Mouse (Mus musculus) liver, embryonic 15.5 days (tissue): ENCODE data around the gene Zp2. TPM values are rescaled to one million over a fixed set of nuclear protein-coding genes. Genes with fewer than 3 reads are reported as not detected.
A peak's percentile ranks its signal among the peaks of the same experiment; 100 is the strongest.

ENCODE experiments used
- ATAC-seq: fragments of 200-750 bp; cut with Nextera tagmentation; 2 replicates; pipeline ENCODE4 v1.8.0; 2017; ENCODE audit warnings: moderate number of reproducible peaks, mild to moderate bottlenecking, moderate library complexity; ENCODE audit not compliant: insufficient read depth
- H3K27ac ChIP-seq: fragments of 300-500 bp; sonication (generic); replicated peaks from 2 replicates; pipeline ENCODE4 v1.5.1; 2015; ENCODE audit warnings: mild to moderate bottlenecking, inconsistent platforms
- H3K27me3 ChIP-seq: fragments of 300-500 bp; sonication (generic); 2 replicates; pipeline ENCODE4 v1.6.1; 2015; ENCODE audit warnings: mild to moderate bottlenecking, inconsistent platforms
- H3K36me3 ChIP-seq: fragments of 300-500 bp; sonication (generic); replicated peaks from 2 replicates; pipeline ENCODE4 v1.6.1; 2015; ENCODE audit warnings: moderate library complexity, mild to moderate bottlenecking, inconsistent platforms
- H3K4me1 ChIP-seq: fragments of 300-500 bp; sonication (generic); replicated peaks from 2 replicates; pipeline ENCODE4 v1.6.1; 2015; ENCODE audit warnings: inconsistent platforms
- H3K4me2 ChIP-seq: fragments of 300-500 bp; sonication (generic); 2 replicates; pipeline ENCODE4 v1.6.1; 2015; ENCODE audit warnings: moderate library complexity, mild to moderate bottlenecking, inconsistent platforms
- H3K4me3 ChIP-seq: fragments of 300-500 bp; sonication (generic); replicated peaks from 2 replicates; pipeline ENCODE4 v1.5.1; 2015; ENCODE audit warnings: mild to moderate bottlenecking, inconsistent platforms
- H3K9ac ChIP-seq: fragments of 300-500 bp; sonication (generic); 2 replicates; pipeline ENCODE4 v1.6.1; 2015; ENCODE audit warnings: moderate library complexity, mild to moderate bottlenecking, inconsistent platforms
- H3K9me3 ChIP-seq: fragments of 300-500 bp; sonication (generic); replicated peaks from 2 replicates; pipeline ENCODE4 v1.6.1; 2016; ENCODE audit warnings: inconsistent platforms
- WGBS: fragments of 180-500 bp; shearing (Covaris S2); methylation state at CpG from one replicate; pipeline ENCODE4 v1.1.7; 2015; ENCODE audit warnings: mixed read lengths; ENCODE audit not compliant: insufficient replicate concordance; 5-methylcytosine and 5-hydroxymethylcytosine counted together
- polyA plus RNA-seq: library from polyadenylated mRNA; unstranded; fragments of >200 nt; fragmentation: Nextera tagmentation; extraction: Ambion mirVana; gene quantifications from 2 replicates; pipeline ENCODE4 v1.2.1, GENCODE M21; 2015

Zp2 gene
- polyA plus RNA-seq, 1 experiment from 2014 or later: not detected

- WGBS: 73% methylated on average over 4 of the region's 4 CpGs
These were observed 16.1 kb downstream of the Zp2 start for GRCm38 (mm10) chr7:120128951-120129350.

GRCm38 (mm10) chr7:120127686-120128059, 17.4 kb downstream of the Zp2 start:
- H3K9me3 ChIP-seq: no peaks in the 10 kb centered on the region
- no peak overlapping the region for H3K27ac ChIP-seq
- H3K36me3 ChIP-seq: no peaks in the 10 kb centered on the region
- no peaks in the 10 kb centered on the region for H3K27me3 ChIP-seq
- H3K9ac ChIP-seq: no peak overlapping the region
- no peak overlapping the region for H3K4me2 ChIP-seq
- H3K4me3 ChIP-seq: no peak overlapping the region
- WGBS: 42% methylated on average over 4 of the region's 4 CpGs
- 0 out of 2 replicates have a peak, but pooled peaks cover 3% of the 10 kb centered on the region for H3K4me1 ChIP-seq
- ATAC-seq: no peak

More at GRCm38 (mm10) chr7:120128951-120129350, 16.1 kb downstream of the Zp2 start:
- Histone ChIP-seq H3K4me1 (0 out of 2 replicates have a peak, but pooled peaks cover 3% of the 10 kb centered on the region), H3K4me3 (no peak overlapping the region), H3K9ac (no peak overlapping the region), H3K4me2 (no peak overlapping the region), H3K27me3 (no peaks in the 10 kb centered on the region), H3K9me3 (no peaks in the 10 kb centered on the region), H3K27ac (no peak overlapping the region), H3K36me3 (no peaks in the 10 kb centered on the region)
- ATAC-seq: no peak

- H3K9me3 ChIP-seq: no peaks in the 10 kb centered on the region
- WGBS: 33% methylated on average over 5 of the region's 5 CpGs
- no peak overlapping the region for H3K4me3 ChIP-seq
- H3K4me1 ChIP-seq: 0 out of 2 replicates have a peak, but pooled peaks cover 3% of the 10 kb centered on the region
- no peak for ATAC-seq
- no peaks in the 10 kb centered on the region for H3K36me3 ChIP-seq
- no peak overlapping the region for H3K27ac ChIP-seq
- H3K9ac ChIP-seq: no peak overlapping the region
- no peak overlapping the region for H3K4me2 ChIP-seq
- H3K27me3 ChIP-seq: no peaks in the 10 kb centered on the region
These were observed 18.0 kb downstream of the Zp2 start for GRCm38 (mm10) chr7:120126976-120127685.

GRCm38 (mm10) chr7:120124844-120125243, 20.2 kb downstream of the Zp2 start:
- WGBS: 2% methylated on average over 3 of the region's 3 CpGs
- no peak overlapping the region for H3K9ac ChIP-seq
- no peaks in the 10 kb centered on the region for H3K9me3 ChIP-seq
- H3K4me3 ChIP-seq: no peak overlapping the region
- H3K27me3 ChIP-seq: no peaks in the 10 kb centered on the region
- no peak overlapping the region for H3K27ac ChIP-seq
- no peaks in the 10 kb centered on the region for H3K36me3 ChIP-seq
- no peak overlapping the region for H3K4me2 ChIP-seq
- ATAC-seq: no peak
- 0 out of 2 replicates have a peak, but pooled peaks cover 3% of the 10 kb centered on the region for H3K4me1 ChIP-seq

- H3K27me3 ChIP-seq: no peaks in the 10 kb centered on the region
- no peaks in the 10 kb centered on the region for H3K36me3 ChIP-seq
- WGBS: 71% methylated on average over 4 of the region's 4 CpGs
- no peaks in the 10 kb centered on the region for H3K9me3 ChIP-seq
- H3K27ac ChIP-seq: no peak overlapping the region
- H3K4me3 ChIP-seq: no peak overlapping the region
- H3K4me2 ChIP-seq: no peak overlapping the region
- ATAC-seq: no peak
- H3K9ac ChIP-seq: no peak overlapping the region
- H3K4me1 ChIP-seq: 0 out of 2 replicates have a peak, but pooled peaks cover 3% of the 10 kb centered on the region
These were observed 21.3 kb downstream of the Zp2 start for GRCm38 (mm10) chr7:120123776-120124175.

- no peak overlapping the region for H3K27ac ChIP-seq
- H3K27me3 ChIP-seq: no peaks in the 10 kb centered on the region
- H3K4me3 ChIP-seq: no peak overlapping the region
- no peaks in the 10 kb centered on the region for H3K9me3 ChIP-seq
- ATAC-seq: no peak
- H3K9ac ChIP-seq: no peak overlapping the region
- no peaks in the 10 kb centered on the region for H3K4me1 ChIP-seq
- H3K36me3 ChIP-seq: no peaks in the 10 kb centered on the region
- H3K4me2 ChIP-seq: no peak overlapping the region
- WGBS: 46% methylated on average over 6 of the region's 6 CpGs
These were observed 27.6 kb downstream of the Zp2 start for GRCm38 (mm10) chr7:120117529-120117928.

- no peak overlapping the region for H3K27ac ChIP-seq
- no peaks in the 10 kb centered on the region for H3K27me3 ChIP-seq
- no peak overlapping the region for H3K4me2 ChIP-seq
- 73% methylated on average over 5 of the region's 5 CpGs for WGBS
- H3K4me3 ChIP-seq: no peak overlapping the region
- H3K36me3 ChIP-seq: no peaks in the 10 kb centered on the region
- H3K9ac ChIP-seq: no peak overlapping the region
- H3K9me3 ChIP-seq: no peaks in the 10 kb centered on the region
- ATAC-seq: no peak
- no peaks in the 10 kb centered on the region for H3K4me1 ChIP-seq
These were observed 28.1 kb downstream of the Zp2 start for GRCm38 (mm10) chr7:120116976-120117375.

GRCm38 (mm10) chr7:120109676-120110075, 35.4 kb downstream of the Zp2 start:
- Histone ChIP-seq H3K4me3 (no peak overlapping the region), H3K36me3 (no peaks in the 10 kb centered on the region), H3K27me3 (no peaks in the 10 kb centered on the region), H3K27ac (no peak overlapping the region), H3K9me3 (no peaks in the 10 kb centered on the region), H3K4me1 (no peaks in the 10 kb centered on the region), H3K9ac (no peak overlapping the region), H3K4me2 (no peak overlapping the region)
- no peak for ATAC-seq
- 39% methylated on average over 5 of the region's 5 CpGs for WGBS

- peaks cover 14% of the 10 kb centered on the region for H3K4me1 ChIP-seq
- 56% methylated on average over 2 of the region's 2 CpGs for WGBS
- H3K9ac ChIP-seq: no peak overlapping the region
- no peak overlapping the region for H3K27ac ChIP-seq
- peaks cover 18% of the 10 kb centered on the region for H3K27me3 ChIP-seq
- no peaks in the 10 kb centered on the region for H3K9me3 ChIP-seq
- H3K36me3 ChIP-seq: no peaks in the 10 kb centered on the region
- no peak overlapping the region for H3K4me2 ChIP-seq
- ATAC-seq: no peak
- H3K4me3 ChIP-seq: no peak overlapping the region
These were observed 38.7 kb downstream of the Zp2 start for GRCm38 (mm10) chr7:120106356-120106755.

GRCm38 (mm10) chr7:120104975-120105374, 40.1 kb downstream of the Zp2 start:
- no peak for ATAC-seq
- 60% methylated on average over 3 of the region's 3 CpGs for WGBS
- no peaks in the 10 kb centered on the region for H3K9me3 ChIP-seq
- H3K27ac ChIP-seq: no peak overlapping the region
- no peak overlapping the region for H3K4me2 ChIP-seq
- peaks cover 14% of the 10 kb centered on the region for H3K4me1 ChIP-seq
- H3K4me3 ChIP-seq: no peak overlapping the region
- H3K36me3 ChIP-seq: no peaks in the 10 kb centered on the region
- H3K9ac ChIP-seq: no peak overlapping the region
- H3K27me3 ChIP-seq: peaks cover 18% of the 10 kb centered on the region

GRCm38 (mm10) chr7:120103019-120103567, 42.0 kb downstream of the Zp2 start:
- Histone ChIP-seq H3K4me2 (peak overlapping the region; percentile 75), H3K27ac (no peak overlapping the region), H3K36me3 (no peaks in the 10 kb centered on the region), H3K27me3 (peaks cover 18% of the 10 kb centered on the region), H3K9ac (no peak overlapping the region), H3K9me3 (no peaks in the 10 kb centered on the region), H3K4me1 (peaks cover 14% of the 10 kb centered on the region), H3K4me3 (peak overlapping the region; percentile 57)
- no peak for ATAC-seq
- 5% methylated on average over 25 of the region's 25 CpGs for WGBS
